ENCODE assay signal across 8 mouse cellular contexts in genomic region chr16:72737154-72737553, GRCm38 (mm10).
A peak's percentile ranks its signal among the peaks of the same experiment; 100 is the strongest.
DNase-seq lines count a peak whose midpoint lies in the region; ATAC-seq lines count a peak whose summit lies in the region.

No protein-coding gene starts in this region.

- intact Hi-C loops in heart, postnatal 36 days (cut with DNase I): no loop called here

- DNase-seq in cerebellum, adult 11 months: peak; percentile 23
- DNase-seq in ovary, postnatal 36 days (ENCODE audit: low spot score): peak; percentile 31
- no peak for DNase-seq in ovary, postnatal 10 days (ENCODE audit: low spot score)
- DNase-seq in heart, postnatal 36 days: peak; percentile 29 to 60
- peak; percentile 20 to 65 for DNase-seq in lung, postnatal 4 days
- DNase-seq in frontal cortex, postnatal 14 days (ENCODE audit: low spot score in 2 of 2): no peak
- DNase-seq in frontal cortex, postnatal 10 days (ENCODE audit: low spot score in 2 of 2): no peak

- no peak for ATAC-seq in cerebellum, adult (ENCODE audit: insufficient number of reproducible peaks, low FRiP score, low TSS enrichment)

Comparison
In these comparisons a context has a peak if more than half of its experiments do, and no peak if none do; other contexts are left out.
1. DNase-seq: peak in cerebellum, adult 11 months (single experiment), ovary, postnatal 36 days (single experiment), heart, postnatal 36 days (2 of 2) and lung, postnatal 4 days (2 of 2); none in ovary, postnatal 10 days (single experiment), frontal cortex, postnatal 14 days (0 of 2) and frontal cortex, postnatal 10 days (0 of 2).